Mouse (Mus musculus) liver, adult 2 months (tissue): ENCODE results near the gene Tcf20.

Source experiments
- CTCF ChIP-seq: fragments of 200-500 bp; IDR thresholded peaks from 2 replicates; pipeline ENCODE4 v1.5.1; 2011; ENCODE audit warnings: low read depth, low read length, control low read depth
- POLR2A ChIP-seq: fragments of 200-500 bp; IDR thresholded peaks from 2 replicates; pipeline ENCODE4 v1.6.1; 2011; ENCODE audit warnings: low read length, control low read depth; ENCODE audit not compliant: insufficient read depth; ENCODE audit errors: extremely low read depth

DNA sequence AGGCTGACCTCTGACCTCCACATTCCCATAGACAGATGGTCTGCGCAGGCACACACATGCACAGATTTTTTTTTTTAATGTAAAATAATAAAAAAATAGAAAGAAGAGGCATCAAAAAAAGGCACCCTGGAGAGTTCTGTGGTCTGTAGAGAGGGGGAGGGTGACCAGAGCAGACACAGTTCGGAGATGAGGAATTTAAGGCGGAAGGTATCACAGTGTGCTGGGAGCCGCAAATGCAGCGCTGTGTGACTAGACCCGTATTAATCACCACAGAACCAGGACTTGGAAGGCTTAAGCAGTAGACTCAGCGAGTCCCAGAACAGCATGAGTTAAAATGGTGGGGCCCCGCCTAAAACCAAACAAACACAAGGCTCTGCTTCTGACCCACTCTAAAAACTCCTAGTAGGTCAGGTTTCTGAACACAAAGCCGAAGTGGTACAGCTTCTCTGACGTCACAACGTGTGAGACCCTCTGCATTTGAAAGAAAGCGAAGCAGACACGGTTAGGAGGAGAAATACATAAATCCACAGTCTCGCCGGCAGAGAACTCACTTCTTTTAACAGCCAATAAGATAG is 19.8 kb upstream of the Tcf20 start:
- TF ChIP-seq POLR2A (no peak), CTCF (no peak)
